Mouse (Mus musculus) myocyte (in vitro differentiated cells): ENCODE measurements around the gene Tns2.

Source experiments
- CEBPB ChIP-seq: IDR thresholded peaks from 2 replicates; pipeline ENCODE4 v1.6.1; 2011; ENCODE audit warnings: mild to moderate bottlenecking, moderate library complexity; ENCODE audit not compliant: poor library complexity, insufficient read depth, severe bottlenecking
- E2F4 ChIP-seq: IDR thresholded peaks from one replicate; pipeline ENCODE4 v1.6.1; 2011; ENCODE audit warnings: mild to moderate bottlenecking, control low read depth, moderate library complexity; ENCODE audit not compliant: insufficient read depth
- MYOD1 ChIP-seq, 3 experiments: IDR thresholded peaks; one replicate each; pipeline ENCODE4 v1.6.1; 2011; ENCODE audit warnings: control low read depth in 2 of 3, low read depth in 2 of 3, mild to moderate bottlenecking in 2 of 3, moderate library complexity in 1 of 3; ENCODE audit not compliant: insufficient read length in 2 of 3, control insufficient read depth in 1 of 3
- POLR2A ChIP-seq: IDR thresholded peaks from one replicate; pipeline ENCODE4 v1.6.1; 2011; ENCODE audit warnings: low read depth, mild to moderate bottlenecking, control low read depth, moderate library complexity; ENCODE audit not compliant: insufficient read length
- POLR2AphosphoS2 ChIP-seq: IDR thresholded peaks from one replicate; pipeline ENCODE4 v1.6.1; 2011; ENCODE audit warnings: low read depth, control low read depth; ENCODE audit not compliant: insufficient read length
- TCF12 ChIP-seq: IDR thresholded peaks from one replicate; pipeline ENCODE4 v1.6.1; 2011; ENCODE audit warnings: mild to moderate bottlenecking, control low read depth; ENCODE audit not compliant: poor library complexity, insufficient read depth, severe bottlenecking
- USF1 ChIP-seq: IDR thresholded peaks from one replicate; pipeline ENCODE4 v1.6.1; 2011; ENCODE audit warnings: low read depth, mild to moderate bottlenecking, control low read depth, moderate library complexity

- no peak for TF ChIP-seq E2F4
- no peak for TF ChIP-seq POLR2A
- no peak for TF ChIP-seq CEBPB
- TF ChIP-seq POLR2AphosphoS2: no peak
- TF ChIP-seq USF1: no peak
- TF ChIP-seq TCF12: no peak
- no peak for TF ChIP-seq MYOD1 (IDR thresholded peaks at IDR 0.05; ENCODE audit: control insufficient read depth in 1 of 3, insufficient read length in 2 of 3, low read depth in 2 of 3)
Measured at GRCm38 (mm10) chr15:102072963-102073558, 27.2 kb upstream of the Tns2 start.
